In the genomic region with DNA sequence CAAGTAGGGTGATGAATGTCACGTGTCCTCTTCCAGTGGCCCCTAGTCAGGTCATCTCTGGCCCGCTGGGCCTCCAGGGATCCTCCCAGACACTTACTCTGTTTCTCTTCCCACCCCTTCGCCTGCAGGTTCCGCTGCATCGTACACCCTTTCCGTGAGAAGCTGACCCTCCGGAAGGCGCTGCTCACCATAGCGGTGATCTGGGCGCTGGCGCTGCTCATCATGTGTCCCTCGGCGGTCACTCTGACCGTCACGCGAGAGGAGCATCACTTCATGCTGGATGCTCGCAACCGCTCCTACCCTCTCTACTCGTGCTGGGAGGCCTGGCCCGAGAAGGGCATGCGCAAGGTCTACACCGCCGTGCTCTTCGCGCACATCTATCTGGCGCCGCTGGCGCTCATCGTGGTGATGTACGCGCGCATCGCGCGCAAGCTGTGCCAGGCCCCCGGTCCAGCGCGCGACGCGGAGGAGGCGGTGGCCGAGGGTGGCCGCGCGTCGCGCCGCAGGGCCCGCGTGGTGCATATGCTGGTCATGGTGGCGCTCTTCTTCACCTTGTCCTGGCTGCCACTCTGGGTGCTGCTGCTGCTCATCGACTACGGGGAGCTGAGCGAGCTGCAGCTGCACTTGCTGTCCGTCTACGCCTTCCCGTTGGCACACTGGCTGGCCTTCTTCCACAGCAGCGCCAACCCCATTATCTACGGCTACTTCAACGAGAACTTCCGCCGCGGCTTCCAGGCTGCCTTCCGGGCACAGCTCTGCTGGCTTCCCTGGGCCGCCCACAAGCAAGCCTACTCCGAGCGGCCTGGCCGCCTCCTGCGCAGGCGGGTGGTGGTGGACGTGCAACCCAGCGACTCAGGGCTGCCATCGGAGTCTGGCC, we compare ENCODE assay signal across 8 mouse cellular contexts. TPM values are rescaled to one million over a fixed set of nuclear protein-coding genes. Genes with fewer than 3 reads are reported as not detected.
A peak's percentile ranks its signal among the peaks of the same experiment; 100 is the strongest.
DNase-seq lines count a peak whose midpoint lies in the region; ATAC-seq and TF ChIP-seq lines count a peak whose summit lies in the region.

No protein-coding gene starts in this region.

- H3K4me1 ChIP-seq in kidney, adult 2 months (ENCODE audit: control insufficient read depth, insufficient read depth, low read length) = no peaks in the 10 kb centered on the region
- H3K4me1 ChIP-seq in forebrain, embryonic 11.5 days (replicated peaks; ENCODE audit: control insufficient read depth, insufficient read depth, low read length) = peaks cover 5% of the 10 kb centered on the region
- peaks cover 19% of the 10 kb centered on the region for H3K4me1 ChIP-seq in hindbrain, embryonic 13.5 days (replicated peaks)
- peaks cover 7% of the 10 kb centered on the region; the same call in 1 of the 2 replicates for H3K4me1 ChIP-seq in liver, embryonic 11.5 days (replicated peaks; ENCODE audit: control insufficient read depth, insufficient read depth, low read length)
- H3K4me1 ChIP-seq in midbrain, postnatal 0 days (ENCODE audit: insufficient read depth, low read length) = no peaks in the 10 kb centered on the region; the same call in 1 of the 2 replicates

- H3K9me3 ChIP-seq in forebrain, embryonic 11.5 days (ENCODE audit: control insufficient read depth, low read length) = no peaks in the 10 kb centered on the region
- no peaks in the 10 kb centered on the region for H3K9me3 ChIP-seq in hindbrain, embryonic 13.5 days
- H3K9me3 ChIP-seq in liver, embryonic 11.5 days (ENCODE audit: control insufficient read depth, low read length) = no peaks in the 10 kb centered on the region
- H3K9me3 ChIP-seq in midbrain, postnatal 0 days (ENCODE audit: low read length) = no peaks in the 10 kb centered on the region

- no peak for ATAC-seq in forebrain, embryonic 11.5 days (replicated peaks; ENCODE audit: low FRiP score)
- peak; percentile 79 for ATAC-seq in hindbrain, embryonic 13.5 days (ENCODE audit: low FRiP score)
- no peak; the same call in 1 of the 2 replicates for ATAC-seq in liver, embryonic 11.5 days (replicated peaks; ENCODE audit: low FRiP score)
- peak; percentile 88 for ATAC-seq in midbrain, postnatal 0 days (ENCODE audit: low FRiP score)

- TF ChIP-seq CTCF in kidney, adult 2 months (conservative IDR thresholded peaks at IDR 0.05; ENCODE audit: insufficient read depth, insufficient read length, low read depth, low read length) = no peak
- peak; percentile 19; the same call in 1 of the 2 replicates for TF ChIP-seq CTCF in midbrain, postnatal 0 days (IDR thresholded peaks at IDR 0.05)

- H3K36me3 ChIP-seq in kidney, adult 2 months (ENCODE audit: control insufficient read depth, insufficient read depth, low read length) = no peaks in the 10 kb centered on the region
- no peaks in the 10 kb centered on the region for H3K36me3 ChIP-seq in forebrain, embryonic 11.5 days (ENCODE audit: control insufficient read depth, insufficient read depth, low read length)
- H3K36me3 ChIP-seq in hindbrain, embryonic 13.5 days = no peaks in the 10 kb centered on the region
- H3K36me3 ChIP-seq in liver, embryonic 11.5 days (ENCODE audit: control insufficient read depth, insufficient read depth, low read length) = no peaks in the 10 kb centered on the region
- H3K36me3 ChIP-seq in midbrain, postnatal 0 days (ENCODE audit: insufficient read depth, low read length) = no peaks in the 10 kb centered on the region

- WGBS in kidney, adult 2 months = 6% methylated on average over 74 of the region's 74 CpGs
- WGBS in forebrain, embryonic 11.5 days = 3% methylated on average over 74 of the region's 74 CpGs
- 3% methylated on average over 74 of the region's 74 CpGs for WGBS in hindbrain, embryonic 13.5 days
- WGBS in liver, embryonic 11.5 days = 2% methylated on average over 74 of the region's 74 CpGs
- WGBS in midbrain, postnatal 0 days = 3% methylated on average over 70 of the region's 74 CpGs

- H3K4me2 ChIP-seq in forebrain, embryonic 11.5 days (ENCODE audit: low read depth, low read length, severe bottlenecking) = peak overlapping the region; percentile 76
- H3K4me2 ChIP-seq in hindbrain, embryonic 13.5 days = peak overlapping the region; percentile 89
- H3K4me2 ChIP-seq in liver, embryonic 11.5 days = peak overlapping the region; percentile 69
- peak overlapping the region; percentile 82 for H3K4me2 ChIP-seq in midbrain, postnatal 0 days (ENCODE audit: low read depth, low read length, poor library complexity, severe bottlenecking)

- no peak for DNase-seq in kidney, adult 2 months
- no peak for DNase-seq in kidney, adult 9 months
- DNase-seq in ZHBTc4 (ENCODE audit: low read depth, low spot score) = peak; percentile 53
- DNase-seq in forebrain, embryonic 11.5 days (ENCODE audit: low spot score) = no peak
- peak; percentile 54 for DNase-seq in liver, embryonic 11.5 days (ENCODE audit: low spot score)
- peak; percentile 60 for DNase-seq in midbrain, postnatal 0 days (ENCODE audit: low spot score)
- DNase-seq in gastrocnemius, postnatal 25 days = no peak

- H3K9ac ChIP-seq in forebrain, embryonic 11.5 days (ENCODE audit: low read length) = peak overlapping the region; percentile 43
- peak overlapping the region; percentile 70 for H3K9ac ChIP-seq in hindbrain, embryonic 13.5 days
- H3K9ac ChIP-seq in liver, embryonic 11.5 days (ENCODE audit: low read depth, low read length) = no peak overlapping the region; the same call in none of the 2 replicates
- peak overlapping the region; percentile 56 for H3K9ac ChIP-seq in midbrain, postnatal 0 days (replicated peaks; ENCODE audit: low read length, poor library complexity, severe bottlenecking)

- H3K27ac ChIP-seq in kidney, adult 2 months (ENCODE audit: insufficient read depth, low read depth, low read length) = no peak overlapping the region
- H3K27ac ChIP-seq in forebrain, embryonic 11.5 days (ENCODE audit: low read depth, low read length) = no peak overlapping the region
- H3K27ac ChIP-seq in hindbrain, embryonic 13.5 days = no peak overlapping the region
- no peak overlapping the region for H3K27ac ChIP-seq in liver, embryonic 11.5 days (ENCODE audit: low read depth, low read length)
- peak overlapping the region; percentile 57; the same call in 1 of the 2 replicates for H3K27ac ChIP-seq in midbrain, postnatal 0 days (ENCODE audit: low read depth, low read length)

- no peaks in the 10 kb centered on the region for H3K27me3 ChIP-seq in kidney, adult 2 months (replicated peaks; ENCODE audit: control insufficient read depth, insufficient read depth, low read length)
- peaks cover 21% of the 10 kb centered on the region for H3K27me3 ChIP-seq in forebrain, embryonic 11.5 days (ENCODE audit: control insufficient read depth, insufficient read depth, low read length)
- peaks cover 49% of the 10 kb centered on the region for H3K27me3 ChIP-seq in hindbrain, embryonic 13.5 days
- H3K27me3 ChIP-seq in liver, embryonic 11.5 days (replicated peaks; ENCODE audit: control insufficient read depth, insufficient read depth, low read length) = peaks cover 22% of the 10 kb centered on the region
- H3K27me3 ChIP-seq in midbrain, postnatal 0 days (ENCODE audit: insufficient read depth, low read length) = peaks cover 6% of the 10 kb centered on the region; the same call in 1 of the 2 replicates

- peak overlapping the region; percentile 20; the same call in 1 of the 2 replicates for H3K4me3 ChIP-seq in kidney, adult 2 months (ENCODE audit: insufficient read depth, low read depth, low read length)
- H3K4me3 ChIP-seq in forebrain, embryonic 11.5 days (ENCODE audit: low read depth, low read length) = peak overlapping the region; percentile 32
- H3K4me3 ChIP-seq in hindbrain, embryonic 13.5 days = peak overlapping the region; percentile 47
- peak overlapping the region; percentile 34 for H3K4me3 ChIP-seq in liver, embryonic 11.5 days (ENCODE audit: low read depth, low read length)
- H3K4me3 ChIP-seq in midbrain, postnatal 0 days (ENCODE audit: low read depth, low read length) = peak overlapping the region; percentile 43

- no peak for TF ChIP-seq POLR2A in kidney, adult 2 months (IDR thresholded peaks at IDR 0.05; ENCODE audit: low read depth, low read length)

RNA-seq across cellular contexts. Expression of gene Ppa1, which starts 22.7 kb away (rescaled TPM):
- 34.6 and 34.9 TPM in 2 replicates for polyA plus RNA-seq in kidney, adult 2 months (2012; rRNA removed)
- polyA plus RNA-seq in forebrain, embryonic 11.5 days (2014; fragmentation: Nextera tagmentation; extraction: Ambion mirVana) = 325 and 330 TPM in 2 replicates
- 206 and 209 TPM in 2 replicates for polyA plus RNA-seq in hindbrain, embryonic 13.5 days (2015; fragmentation: Nextera tagmentation; extraction: Ambion mirVana)
- 218 and 237 TPM in 2 replicates for polyA plus RNA-seq in liver, embryonic 11.5 days (2014; fragmentation: Nextera tagmentation; extraction: Ambion mirVana)
- 88.8 and 111 TPM in 2 replicates for total RNA-seq in midbrain, postnatal 0 days (2014; rRNA removed)
- polyA plus RNA-seq in midbrain, postnatal 0 days (2015; fragmentation: Nextera tagmentation; extraction: Ambion mirVana) = 172 and 184 TPM in 2 replicates
- total RNA-seq in gastrocnemius, postnatal 25 days (2021) = 10 to 100 TPM; 46.7 to 51.8 TPM

RNA-seq across cellular contexts. Expression of gene Npffr1, which starts 30.3 kb away (rescaled TPM):
- polyA plus RNA-seq in kidney, adult 2 months (2012; rRNA removed) = 0.05 and 0.08 TPM in 2 replicates
- 0.05 and 0.09 TPM in 2 replicates for polyA plus RNA-seq in forebrain, embryonic 11.5 days (2014; fragmentation: Nextera tagmentation; extraction: Ambion mirVana)
- 0.40 and 0.42 TPM in 2 replicates for polyA plus RNA-seq in hindbrain, embryonic 13.5 days (2015; fragmentation: Nextera tagmentation; extraction: Ambion mirVana)
- polyA plus RNA-seq in liver, embryonic 11.5 days (2014; fragmentation: Nextera tagmentation; extraction: Ambion mirVana) = 0.10 TPM in 1 of 2 replicates, not detected in the other
- total RNA-seq in midbrain, postnatal 0 days (2014; rRNA removed) = 5.4 and 5.8 TPM in 2 replicates
- polyA plus RNA-seq in midbrain, postnatal 0 days (2015; fragmentation: Nextera tagmentation; extraction: Ambion mirVana) = 3.2 and 3.4 TPM in 2 replicates
- not detected for total RNA-seq in gastrocnemius, postnatal 25 days (2021)

RNA-seq across cellular contexts. Expression of gene Sar1a, which starts 54.5 kb away (rescaled TPM):
- polyA plus RNA-seq in kidney, adult 2 months (2012; rRNA removed) = 64.3 and 67.7 TPM in 2 replicates
- polyA plus RNA-seq in forebrain, embryonic 11.5 days (2014; fragmentation: Nextera tagmentation; extraction: Ambion mirVana) = 231 and 238 TPM in 2 replicates
- 194 and 201 TPM in 2 replicates for polyA plus RNA-seq in hindbrain, embryonic 13.5 days (2015; fragmentation: Nextera tagmentation; extraction: Ambion mirVana)
- 166 and 177 TPM in 2 replicates for polyA plus RNA-seq in liver, embryonic 11.5 days (2014; fragmentation: Nextera tagmentation; extraction: Ambion mirVana)
- total RNA-seq in midbrain, postnatal 0 days (2014; rRNA removed) = 141 and 167 TPM in 2 replicates
- 192 and 197 TPM in 2 replicates for polyA plus RNA-seq in midbrain, postnatal 0 days (2015; fragmentation: Nextera tagmentation; extraction: Ambion mirVana)
- total RNA-seq in gastrocnemius, postnatal 25 days (2021) = 100 to 1,000 TPM in 1 of 2 experiments, 10 to 100 TPM in 1; 99.2 to 113 TPM

Comparison
In these comparisons a context has a peak if more than half of its experiments do, and no peak if none do; other contexts are left out.
1. DNase-seq: peak in ZHBTc4 (single experiment), liver, embryonic 11.5 days (single experiment) and midbrain, postnatal 0 days (single experiment); none in kidney, adult 2 months (single experiment), kidney, adult 9 months (single experiment), forebrain, embryonic 11.5 days (single experiment) and gastrocnemius, postnatal 25 days (single experiment).
2. ATAC-seq: peak in hindbrain, embryonic 13.5 days (single experiment) and midbrain, postnatal 0 days (single experiment); none in forebrain, embryonic 11.5 days (single experiment) and liver, embryonic 11.5 days (single experiment).
3. Peak in every context shown above with its lines, with median percentiles within 50 percentile points of each other: H3K4me3 ChIP-seq and H3K4me2 ChIP-seq.